Comparison of ENCODE assay signal across 8 mouse cellular contexts in genomic region chr3:88622941-88623345, GRCm38 (mm10). TPM values are rescaled to one million over a fixed set of nuclear protein-coding genes. Genes with fewer than 3 reads are reported as not detected.
A peak's percentile ranks its signal among the peaks of the same experiment; 100 is the strongest.
DNase-seq lines count a peak whose midpoint lies in the region; TF ChIP-seq lines count a peak whose summit lies in the region.

No protein-coding gene starts in this region.

- no peaks in the 10 kb centered on the region for H3K27me3 ChIP-seq in kidney, adult 2 months (replicated peaks; ENCODE audit: control insufficient read depth, insufficient read depth, low read length)
- H3K27me3 ChIP-seq in midbrain, embryonic 10.5 days (ENCODE audit: low read depth, poor library complexity, severe bottlenecking) = peaks cover 12% of the 10 kb centered on the region; the same call in 1 of the 2 replicates

- H3K36me3 ChIP-seq in kidney, adult 2 months (ENCODE audit: control insufficient read depth, insufficient read depth, low read length) = no peaks in the 10 kb centered on the region
- peaks cover 35% of the 10 kb centered on the region for H3K36me3 ChIP-seq in midbrain, embryonic 10.5 days

- no peak for TF ChIP-seq POLR2A in kidney, adult 2 months (IDR thresholded peaks at IDR 0.05; ENCODE audit: low read depth, low read length)
- TF ChIP-seq POLR2A in brain, embryonic 14.5 days (IDR thresholded peaks at IDR 0.05; ENCODE audit: borderline replicate concordance, extremely low read depth, insufficient read depth, insufficient read length, poor library complexity, severe bottlenecking) = peak; percentile 17; the same call in 1 of the 2 replicates

- H3K4me3 ChIP-seq in kidney, adult 2 months (ENCODE audit: insufficient read depth, low read depth, low read length) = peak overlapping the region; percentile 88
- peak overlapping the region; percentile 82 for H3K4me3 ChIP-seq in midbrain, embryonic 10.5 days

- TF ChIP-seq CTCF in kidney, adult 2 months (conservative IDR thresholded peaks at IDR 0.05; ENCODE audit: insufficient read depth, insufficient read length, low read depth, low read length) = no peak
- no peak for TF ChIP-seq CTCF in brain, embryonic 14.5 days (IDR thresholded peaks at IDR 0.05; ENCODE audit: borderline replicate concordance, extremely low read depth, insufficient read depth, insufficient read length)

- WGBS in kidney, adult 2 months = 7% methylated on average over 6 of the region's 6 CpGs
- WGBS in midbrain, embryonic 10.5 days = 0% methylated on average over 6 of the region's 6 CpGs

- peak; percentile 65 for DNase-seq in kidney, adult 2 months
- no peak for DNase-seq in kidney, adult 11 months
- peak; percentile 87 for DNase-seq in brain, embryonic 14.5 days (ENCODE audit: low read depth)
- DNase-seq in heart, adult 8-10 months (ENCODE audit: low spot score) = peak; percentile 68
- peak; percentile 60 for DNase-seq in kidney, postnatal 14 days
- peak; percentile 37 for DNase-seq in midbrain, embryonic 10.5 days (ENCODE audit: low spot score)
- peak; percentile 49 for DNase-seq in thymus, postnatal 4 days
- no peak for DNase-seq in gastrocnemius, postnatal 14 days

- H3K4me1 ChIP-seq in kidney, adult 2 months (ENCODE audit: control insufficient read depth, insufficient read depth, low read length) = peaks cover 50% of the 10 kb centered on the region
- peaks cover 81% of the 10 kb centered on the region for H3K4me1 ChIP-seq in midbrain, embryonic 10.5 days

- H3K27ac ChIP-seq in kidney, adult 2 months (ENCODE audit: insufficient read depth, low read depth, low read length) = peak overlapping the region; percentile 68
- H3K27ac ChIP-seq in midbrain, embryonic 10.5 days (replicated peaks) = peak overlapping the region; percentile 98

- intact Hi-C loops in gastrocnemius, postnatal 14 days (cut with DNase I; ENCODE audit: low total_unique reads) = no loop called here

- H3K9me3 ChIP-seq in midbrain, embryonic 10.5 days (replicated peaks) = no peaks in the 10 kb centered on the region

RNA-seq across cellular contexts. Expression of gene Arhgef2, which starts 17.2 kb away (rescaled TPM):
- polyA plus RNA-seq in kidney, adult 2 months (2012; rRNA removed) = 74.5 and 80.7 TPM in 2 replicates
- 106 and 137 TPM in 2 replicates for polyA plus RNA-seq in brain, embryonic 14.5 days (2012; rRNA removed)
- total RNA-seq in heart, adult 8-10 months (2022) = 10 to 100 TPM; 38.8 to 45.9 (median 41.4) TPM
- polyA plus RNA-seq in midbrain, embryonic 10.5 days (2016; fragmentation: Nextera tagmentation; extraction: Ambion mirVana) = 82.2 and 106 TPM in 2 replicates
- total RNA-seq in gastrocnemius, postnatal 14 days (2021) = 10 to 100 TPM; 42.5 to 48.1 TPM

RNA-seq across cellular contexts. Expression of gene Rxfp4, which starts 30.0 kb away (rescaled TPM):
- polyA plus RNA-seq in kidney, adult 2 months (2012; rRNA removed) = 0.06 TPM in 1 of 2 replicates, not detected in the other
- polyA plus RNA-seq in brain, embryonic 14.5 days (2012; rRNA removed) = not detected in 2 replicates
- total RNA-seq in heart, adult 8-10 months (2022) = under 1 TPM in 1 of 4 experiments, not detected in 3; 0.23 TPM
- not detected in 2 replicates for polyA plus RNA-seq in midbrain, embryonic 10.5 days (2016; fragmentation: Nextera tagmentation; extraction: Ambion mirVana)
- total RNA-seq in gastrocnemius, postnatal 14 days (2021) = not detected

RNA-seq across cellular contexts. Expression of gene Ssr2, which starts 47.3 kb away (rescaled TPM):
- polyA plus RNA-seq in kidney, adult 2 months (2012; rRNA removed) = 180 and 193 TPM in 2 replicates
- polyA plus RNA-seq in brain, embryonic 14.5 days (2012; rRNA removed) = 170 and 185 TPM in 2 replicates
- total RNA-seq in heart, adult 8-10 months (2022) = 10 to 100 TPM; 60.4 to 67.0 (median 64.4) TPM
- 201 and 207 TPM in 2 replicates for polyA plus RNA-seq in midbrain, embryonic 10.5 days (2016; fragmentation: Nextera tagmentation; extraction: Ambion mirVana)
- total RNA-seq in gastrocnemius, postnatal 14 days (2021) = 10 to 100 TPM; 80.7 to 98.2 TPM

Comparison
In these comparisons a context has a peak if more than half of its experiments do, and no peak if none do; other contexts are left out.
1. DNase-seq: peak in kidney, adult 2 months (single experiment), brain, embryonic 14.5 days (single experiment), heart, adult 8-10 months (single experiment), kidney, postnatal 14 days (single experiment), midbrain, embryonic 10.5 days (single experiment) and thymus, postnatal 4 days (single experiment); none in kidney, adult 11 months (single experiment) and gastrocnemius, postnatal 14 days (single experiment).